Mouse (Mus musculus): ENCODE measurements around the gene Adamts20.
A peak's percentile ranks its signal among the peaks of the same experiment; 100 is the strongest.

Gene Adamts20

GRCm38 (mm10) chr15:94252962-94253712 lies 212.1 kb downstream of the Adamts20 start:
- no peak for DNase-seq (ENCODE audit: low spot score)

GRCm38 (mm10) chr15:94249766-94250165 lies 215.5 kb downstream of the Adamts20 start:
- peak; percentile 27 for DNase-seq (ENCODE audit: low spot score)

- DNase-seq (ENCODE audit: low spot score), result peak; percentile 43
Measured at GRCm38 (mm10) chr15:94248386-94248785, 216.8 kb downstream of the Adamts20 start.

GRCm38 (mm10) chr15:94246669-94247068 lies 218.5 kb downstream of the Adamts20 start:
- DNase-seq (ENCODE audit: low spot score), result no peak

- no peak for DNase-seq (ENCODE audit: low spot score)
Measured at GRCm38 (mm10) chr15:94244336-94244735, 220.9 kb downstream of the Adamts20 start.

- no peak for DNase-seq (ENCODE audit: low spot score)
Measured at GRCm38 (mm10) chr15:94242133-94242532, 223.1 kb downstream of the Adamts20 start.

- no peak for DNase-seq (ENCODE audit: low spot score)
Measured at GRCm38 (mm10) chr15:94239637-94240036, 225.6 kb downstream of the Adamts20 start.

- no peak for DNase-seq (ENCODE audit: low spot score)
Measured at GRCm38 (mm10) chr15:94239127-94239526, 226.1 kb downstream of the Adamts20 start.

GRCm38 (mm10) chr15:94238058-94238876 lies 227.0 kb downstream of the Adamts20 start:
- DNase-seq (ENCODE audit: low spot score), result no peak

GRCm38 (mm10) chr15:94236726-94237125 lies 228.5 kb downstream of the Adamts20 start:
- DNase-seq (ENCODE audit: low spot score), result no peak

- no peak for DNase-seq (ENCODE audit: low spot score)
Measured at GRCm38 (mm10) chr15:94236121-94236520, 229.1 kb downstream of the Adamts20 start.

GRCm38 (mm10) chr15:94235190-94235589 lies 230.0 kb downstream of the Adamts20 start:
- no peak for DNase-seq (ENCODE audit: low spot score)

GRCm38 (mm10) chr15:94231246-94231645 lies 234.0 kb downstream of the Adamts20 start:
- no peak for DNase-seq (ENCODE audit: low spot score)

GRCm38 (mm10) chr15:94227388-94227787 lies 237.8 kb downstream of the Adamts20 start:
- no peak for DNase-seq (ENCODE audit: low spot score)

GRCm38 (mm10) chr15:94223101-94223500 lies 242.1 kb downstream of the Adamts20 start:
- no peak for DNase-seq (ENCODE audit: low spot score)

GRCm38 (mm10) chr15:94220686-94221085 lies 244.5 kb downstream of the Adamts20 start:
- DNase-seq (ENCODE audit: low spot score), result no peak

All from testis, postnatal 14 days (tissue).